Mouse (Mus musculus): ENCODE data around the gene Tra2a. TPM values are rescaled to one million over a fixed set of nuclear protein-coding genes. Genes with fewer than 3 reads are reported as not detected.

Tra2a gene
- total RNA-seq (2023), result 225 to 234 TPM (median 226 TPM) in 4 replicates

GRCm38 (mm10) chr6:49263847-49264243 is at the start of gene Tra2a:
Gene Tra2a, minus strand, starts transcription at chr6:49264033.

GRCm38 (mm10) chr6:49214928-49215747 is 48.7 kb downstream of the Tra2a start, which contains the start of gene Igf2bp3:
Gene Igf2bp3, minus strand, starts transcription at chr6:49214957.

Other genes with a start within 250 kb of the Tra2a start
- not detected in 4 replicates for gene Gpnmb, start 227.5 kb downstream of the Tra2a start, total RNA-seq (2023)
- 48.7 to 52.8 TPM (median 51.2 TPM) in 4 replicates for gene Malsu1, start 190.2 kb downstream of the Tra2a start, total RNA-seq (2023)
- 0.89 to 2.8 TPM (median 1.7 TPM) in 4 replicates for gene Igf2bp3, start 49.1 kb downstream of the Tra2a start, total RNA-seq (2023)
- 1.5 to 3.3 TPM (median 2.3 TPM) in 4 replicates for gene Ccdc126, start 55.2 kb upstream of the Tra2a start, total RNA-seq (2023)
- gene Fam221a, start 103.7 kb upstream of the Tra2a start, total RNA-seq (2023), result 0.42 to 3.2 TPM (median 2.1 TPM) in 4 replicates
- not detected in 4 replicates for gene Stk31, start 131.6 kb upstream of the Tra2a start, total RNA-seq (2023)

Measured in B cell, adult 62 days (primary cell).